Mouse (Mus musculus) ES-E14 (cell line): ENCODE results near the gene Prickle2. TPM values are rescaled to one million over a fixed set of nuclear protein-coding genes. Genes with fewer than 3 reads are reported as not detected.

Source experiments
- DNase-seq: peaks from one replicate; pipeline ENCODE4 v3.0.0-alpha.2; 2013; ENCODE audit warnings: low read depth, low spot score
- H3K27ac ChIP-seq: 2 replicates; pipeline ENCODE4 v1.5.1; 2012; ENCODE audit warnings: low read depth, mild to moderate bottlenecking, low read length, moderate library complexity, mixed read lengths; ENCODE audit not compliant: poor library complexity, insufficient read depth, severe bottlenecking
- H3K36me3 ChIP-seq: 2 replicates; pipeline ENCODE4 v1.6.1; 2012; ENCODE audit warnings: mild to moderate bottlenecking, low read length, moderate library complexity, mixed read lengths; ENCODE audit not compliant: control insufficient read depth, poor library complexity, insufficient read depth, severe bottlenecking
- H3K4me1 ChIP-seq, 2 experiments: fragments of 150-350 bp in 1 of 2; sonication (generic) in 1 of 2; 2 replicates each; pipeline ENCODE4 v1.6.1; 2012; ENCODE audit warnings: low read length in 2 of 2, mild to moderate bottlenecking in 1 of 2, mixed read lengths in 1 of 2; ENCODE audit not compliant: control insufficient read depth in 2 of 2, insufficient read depth in 2 of 2, poor library complexity in 1 of 2
- H3K4me3 ChIP-seq, 2 experiments: fragments of 150-350 bp in 1 of 2; sonication (generic) in 1 of 2; 2 replicates each; pipeline ENCODE4 v1.5.1; 2012; ENCODE audit warnings: low read length in 2 of 2, low read depth in 1 of 2, mild to moderate bottlenecking in 1 of 2, mixed read lengths in 1 of 2; ENCODE audit not compliant: insufficient read depth in 1 of 2, poor library complexity in 1 of 2, severe bottlenecking in 1 of 2
- H3K9ac ChIP-seq: 2 replicates; pipeline ENCODE4 v1.6.1; 2012; ENCODE audit warnings: low read depth, mild to moderate bottlenecking, low read length, mixed read lengths; ENCODE audit not compliant: poor library complexity, insufficient read depth, severe bottlenecking
- H3K9me3 ChIP-seq: fragments of 150-350 bp; sonication (generic); 2 replicates; pipeline ENCODE4 v1.6.1; 2012; ENCODE audit warnings: low read depth, mild to moderate bottlenecking, low read length; ENCODE audit not compliant: control insufficient read depth, insufficient read depth
- CHD2 ChIP-seq: IDR thresholded peaks from 2 replicates; pipeline ENCODE4 v1.6.1; 2014; ENCODE audit warnings: mild to moderate bottlenecking, low read depth, low read length, inconsistent platforms
- HCFC1 ChIP-seq: IDR thresholded peaks from 2 replicates; pipeline ENCODE4 v1.6.1; 2012; ENCODE audit warnings: low read length, inconsistent platforms, borderline replicate concordance; ENCODE audit not compliant: insufficient read depth
- MAFK ChIP-seq: IDR thresholded peaks from 2 replicates; pipeline ENCODE4 v1.6.1; 2014; ENCODE audit warnings: mild to moderate bottlenecking, low read depth, low read length, inconsistent platforms; ENCODE audit not compliant: insufficient read depth
- ZC3H11A ChIP-seq: IDR thresholded peaks from 2 replicates; pipeline ENCODE4 v1.6.1; 2012; ENCODE audit warnings: low read depth, mild to moderate bottlenecking, inconsistent platforms, low read length, borderline replicate concordance
- ZNF384 ChIP-seq: IDR thresholded peaks from 2 replicates; pipeline ENCODE4 v1.6.1; 2012; ENCODE audit warnings: low read depth, low read length, inconsistent platforms
- in situ Hi-C, 2 experiments: fragments of 600-800 bp; cut with MboI; formaldehyde crosslinking; loops; one replicate each; pipeline ENCODE4 v1.15.1; 2025; ENCODE audit warnings: low sequenced_read_pairs in 2 of 2, inconsistent platforms in 1 of 2; ENCODE audit not compliant: unreplicated experiment in 2 of 2
- total RNA-seq: library from RNA; depleted of rRNA; stranded (reverse); fragments of 300-350 nt; gene quantifications from 2 replicates; pipeline ENCODE4 v1.2.3, GENCODE M21; 2012

Prickle2 gene
- total RNA-seq, 1 experiment = 1.2 TPM

- peak; percentile 34 for DNase-seq
- no peaks in the 10 kb centered on the region for H3K9me3 ChIP-seq
- TF ChIP-seq CHD2 (no peak), MAFK (no peak), HCFC1 (no peak), ZC3H11A (peak; percentile 96), ZNF384 (no peak)
- no peak overlapping the region for H3K9ac ChIP-seq
- no peak overlapping the region for H3K4me3 ChIP-seq
- no peak overlapping the region for H3K27ac ChIP-seq
- no peaks in the 10 kb centered on the region for H3K36me3 ChIP-seq
- in situ Hi-C loops = loop anchor here in 1 of 2 experiments (25.0 kb wide), 1 partner anchor 272 kb away; no protein-coding TSS in a partner anchor
- H3K4me1 ChIP-seq = no peaks in the 10 kb centered on the region
Measured at GRCm38 (mm10) chr6:92559261-92559660, 146.7 kb downstream of the Prickle2 start.

- TF ChIP-seq HCFC1 (no peak), MAFK (no peak), CHD2 (no peak), ZNF384 (no peak), ZC3H11A (no peak)
- in situ Hi-C loops = loop anchor here in 1 of 2 experiments (25.0 kb wide), 1 partner anchor 268 kb away; no protein-coding TSS in a partner anchor
- H3K9me3 ChIP-seq = no peaks in the 10 kb centered on the region
Measured at GRCm38 (mm10) chr6:92555675-92556074, 150.3 kb downstream of the Prickle2 start.

GRCm38 (mm10) chr6:92553086-92553485 lies 152.9 kb downstream of the Prickle2 start:
- Histone ChIP-seq H3K4me3 (no peak overlapping the region), H3K9ac (no peak overlapping the region), H3K27ac (no peak overlapping the region), H3K4me1 (no peaks in the 10 kb centered on the region), H3K36me3 (no peaks in the 10 kb centered on the region), H3K9me3 (no peaks in the 10 kb centered on the region)
- in situ Hi-C loops = loop anchor here in 1 of 2 experiments (25.0 kb wide), 1 partner anchor 266 kb away; no protein-coding TSS in a partner anchor
- no peak for DNase-seq
- TF ChIP-seq ZC3H11A (no peak), ZNF384 (no peak), CHD2 (no peak), MAFK (no peak), HCFC1 (no peak)

More at GRCm38 (mm10) chr6:92555675-92556074, 150.3 kb downstream of the Prickle2 start:
- no peaks in the 10 kb centered on the region for H3K36me3 ChIP-seq
- no peak overlapping the region for H3K4me3 ChIP-seq
- no peak overlapping the region for H3K27ac ChIP-seq
- DNase-seq = no peak
- no peaks in the 10 kb centered on the region for H3K4me1 ChIP-seq
- no peak overlapping the region for H3K9ac ChIP-seq

- no peak overlapping the region for H3K9ac ChIP-seq
- no peak overlapping the region for H3K4me3 ChIP-seq
- H3K36me3 ChIP-seq = no peaks in the 10 kb centered on the region
- H3K4me1 ChIP-seq = no peaks in the 10 kb centered on the region
- no peaks in the 10 kb centered on the region for H3K9me3 ChIP-seq
- in situ Hi-C loops = no loop called here
- TF ChIP-seq HCFC1 = no peak
- TF ChIP-seq ZNF384 = no peak
- TF ChIP-seq ZC3H11A = no peak
- TF ChIP-seq CHD2 = no peak
- no peak for TF ChIP-seq MAFK
- H3K27ac ChIP-seq = no peak overlapping the region
- DNase-seq = no peak
Measured at GRCm38 (mm10) chr6:92549246-92549645, 156.7 kb downstream of the Prickle2 start.

GRCm38 (mm10) chr6:92545204-92545603 lies 160.8 kb downstream of the Prickle2 start:
- Histone ChIP-seq H3K36me3 (no peaks in the 10 kb centered on the region), H3K9me3 (no peaks in the 10 kb centered on the region), H3K4me1 (no peaks in the 10 kb centered on the region), H3K9ac (no peak overlapping the region), H3K27ac (no peak overlapping the region), H3K4me3 (no peak overlapping the region)
- no peak for TF ChIP-seq CHD2
- no peak for TF ChIP-seq ZC3H11A
- TF ChIP-seq MAFK = no peak
- no peak for TF ChIP-seq HCFC1
- TF ChIP-seq ZNF384 = no peak
- in situ Hi-C loops = no loop called here
- DNase-seq = no peak
